Mouse (Mus musculus) testis, postnatal 14 days (tissue): ENCODE data around the gene Map4k5.
A peak's percentile ranks its signal among the peaks of the same experiment; 100 is the strongest.

ENCODE experiments used
- DNase-seq: peaks from one replicate; pipeline ENCODE4 v3.0.0; 2021; ENCODE audit warnings: low spot score

The Map4k5 gene

GRCm38 (mm10) chr12:69843531-69844445 lies 49.2 kb downstream of the Map4k5 start:
- DNase-seq, result no peak

- DNase-seq, result no peak
These were observed 54.6 kb downstream of the Map4k5 start for GRCm38 (mm10) chr12:69838376-69838775.

DNA sequence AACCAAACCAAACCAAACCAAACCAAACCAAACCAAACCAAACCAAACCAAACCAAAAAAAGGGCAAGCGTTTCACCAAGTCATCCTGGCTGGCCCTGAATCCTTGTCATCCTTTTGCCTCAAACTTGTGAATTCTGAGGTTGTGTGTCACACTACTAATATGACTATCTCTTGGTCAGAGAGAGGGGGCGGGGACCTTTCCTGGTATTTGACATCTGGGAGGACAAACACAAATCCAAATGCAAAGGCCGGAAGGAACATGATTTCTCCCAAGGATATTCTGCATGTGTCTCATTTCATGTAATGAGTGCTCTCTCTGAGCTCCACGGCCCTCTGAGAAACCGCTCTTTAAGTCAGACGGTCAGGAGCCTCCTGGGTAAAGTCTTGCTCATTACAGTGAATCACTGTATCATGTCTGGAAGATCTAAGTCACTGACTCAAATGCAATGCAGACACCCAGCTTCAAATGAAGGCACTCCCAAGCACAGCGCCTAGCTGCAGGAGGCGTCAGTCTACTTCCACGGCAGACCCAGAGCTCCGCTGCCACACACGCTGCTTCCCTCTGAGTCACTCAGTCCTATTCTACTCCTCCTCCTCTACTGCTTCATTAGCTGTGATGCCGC lies 58.9 kb downstream of the Map4k5 start:
- DNase-seq, result no peak

GRCm38 (mm10) chr12:69831239-69831910 lies 61.6 kb downstream of the Map4k5 start:
- DNase-seq, result no peak

- no peak for DNase-seq
These were observed 64.8 kb downstream of the Map4k5 start for GRCm38 (mm10) chr12:69828214-69828613.

- no peak for DNase-seq
These were observed 68.0 kb downstream of the Map4k5 start for GRCm38 (mm10) chr12:69824881-69825597.

DNA sequence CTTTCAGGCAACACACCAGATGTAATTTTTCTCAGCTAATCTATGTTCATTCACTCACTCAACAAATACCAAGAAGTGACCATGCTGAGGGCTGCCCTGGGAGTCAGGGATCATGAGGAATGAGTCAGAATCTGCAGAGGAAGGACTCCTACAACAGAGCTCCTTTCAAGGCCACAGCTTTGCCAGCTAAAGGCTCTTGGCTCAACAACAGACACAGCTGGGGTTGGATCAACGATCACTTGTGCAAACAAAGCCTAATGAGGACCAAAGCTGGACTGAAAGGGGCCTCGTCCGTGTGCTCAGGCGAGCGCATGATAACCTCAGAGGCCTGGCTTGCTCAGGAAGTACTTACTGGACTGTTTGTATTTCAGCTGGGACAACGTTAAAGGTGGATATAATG lies 78.7 kb downstream of the Map4k5 start:
- peak; percentile 53 for DNase-seq

GRCm38 (mm10) chr12:69813596-69813995 lies 79.4 kb downstream of the Map4k5 start:
- DNase-seq, result no peak

- DNase-seq, result no peak
These were observed 80.0 kb downstream of the Map4k5 start for GRCm38 (mm10) chr12:69812986-69813385.

- no peak for DNase-seq
These were observed 81.0 kb downstream of the Map4k5 start for GRCm38 (mm10) chr12:69811976-69812375.

- no peak for DNase-seq
These were observed 83.6 kb downstream of the Map4k5 start for GRCm38 (mm10) chr12:69809439-69809838.

DNA sequence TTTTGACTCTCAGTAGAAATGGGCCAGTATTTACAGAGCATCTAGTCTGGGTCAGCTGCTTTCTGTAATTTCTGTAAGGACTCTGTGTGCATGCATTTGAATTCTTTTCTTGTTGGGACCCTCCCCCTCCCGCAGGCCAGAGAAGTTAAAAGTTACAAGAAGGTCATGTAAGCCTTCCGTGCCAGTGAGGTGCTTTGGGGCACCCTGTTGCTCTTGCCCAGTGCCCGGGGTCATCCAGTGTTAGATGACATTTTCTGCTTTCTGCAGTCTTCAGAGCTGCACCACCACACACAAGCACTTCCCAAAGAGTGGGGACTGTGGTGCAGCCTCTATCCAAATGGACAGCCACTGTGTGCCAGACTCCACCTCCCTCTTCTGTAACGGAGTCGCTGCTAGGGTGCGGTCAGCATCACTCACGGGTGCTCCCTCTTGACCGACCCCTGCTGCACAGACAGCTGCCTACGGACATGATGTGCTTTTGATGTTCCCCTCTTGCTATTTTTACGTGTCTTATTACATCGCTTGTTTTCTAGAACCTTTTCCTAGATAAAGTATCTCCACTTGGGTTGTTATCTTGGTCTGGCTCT lies 85.5 kb downstream of the Map4k5 start:
- DNase-seq, result no peak

DNA sequence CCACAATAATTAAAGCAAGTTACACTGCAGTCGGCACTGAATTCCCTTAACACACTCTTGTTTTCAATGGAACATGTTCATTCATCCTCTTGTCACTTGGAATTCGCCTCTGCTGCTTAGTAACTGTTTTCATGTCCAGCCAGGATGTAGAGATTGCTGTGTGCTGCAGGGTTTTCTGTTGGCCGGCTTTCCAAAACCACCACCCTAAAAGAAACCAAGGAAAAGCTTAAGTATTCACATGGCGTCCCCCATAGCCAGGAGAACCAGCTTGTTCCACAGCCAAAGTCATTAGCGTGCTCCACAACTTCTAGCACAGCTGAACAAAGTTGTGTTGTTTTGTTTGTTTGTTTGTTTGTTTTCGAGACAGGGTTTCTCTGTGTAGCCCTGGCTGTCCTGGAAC lies 87.9 kb downstream of the Map4k5 start:
- no peak for DNase-seq

- DNase-seq, result no peak
These were observed 88.5 kb downstream of the Map4k5 start for GRCm38 (mm10) chr12:69804393-69805070.

GRCm38 (mm10) chr12:69803196-69803595 lies 89.8 kb downstream of the Map4k5 start:
- no peak for DNase-seq

GRCm38 (mm10) chr12:69800586-69800985 lies 92.4 kb downstream of the Map4k5 start:
- no peak for DNase-seq

DNA sequence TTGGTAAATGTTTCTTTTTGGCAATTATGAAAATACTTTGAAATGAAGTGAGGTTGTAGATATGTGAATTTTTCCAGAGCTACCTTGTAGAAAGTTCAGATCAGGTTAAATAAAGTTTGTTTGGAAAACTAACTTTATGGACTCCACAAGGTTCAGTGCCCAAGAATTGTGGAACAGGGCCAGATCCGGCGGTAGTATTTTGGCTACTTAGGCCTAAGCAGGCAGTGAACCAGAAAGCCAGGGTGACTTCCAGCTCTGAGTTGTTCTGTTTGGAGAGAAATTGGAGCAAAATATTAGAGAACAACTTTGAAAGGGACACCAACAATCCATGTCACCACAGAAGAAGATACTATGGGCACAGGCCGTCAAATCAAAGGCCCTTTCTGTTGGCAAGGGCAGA lies 96.7 kb downstream of the Map4k5 start:
- DNase-seq, result no peak

GRCm38 (mm10) chr12:69790530-69791505 lies 102.2 kb downstream of the Map4k5 start, which contains the start of gene Cdkl1:
Gene Cdkl1 (minus strand): TSS chr12:69791267.
- peak; percentile 25 for DNase-seq

GRCm38 (mm10) chr12:69789766-69790529 lies 103.1 kb downstream of the Map4k5 start:
- no peak for DNase-seq
